ENCODE assay signal across 8 mouse cellular contexts in the genomic region with DNA sequence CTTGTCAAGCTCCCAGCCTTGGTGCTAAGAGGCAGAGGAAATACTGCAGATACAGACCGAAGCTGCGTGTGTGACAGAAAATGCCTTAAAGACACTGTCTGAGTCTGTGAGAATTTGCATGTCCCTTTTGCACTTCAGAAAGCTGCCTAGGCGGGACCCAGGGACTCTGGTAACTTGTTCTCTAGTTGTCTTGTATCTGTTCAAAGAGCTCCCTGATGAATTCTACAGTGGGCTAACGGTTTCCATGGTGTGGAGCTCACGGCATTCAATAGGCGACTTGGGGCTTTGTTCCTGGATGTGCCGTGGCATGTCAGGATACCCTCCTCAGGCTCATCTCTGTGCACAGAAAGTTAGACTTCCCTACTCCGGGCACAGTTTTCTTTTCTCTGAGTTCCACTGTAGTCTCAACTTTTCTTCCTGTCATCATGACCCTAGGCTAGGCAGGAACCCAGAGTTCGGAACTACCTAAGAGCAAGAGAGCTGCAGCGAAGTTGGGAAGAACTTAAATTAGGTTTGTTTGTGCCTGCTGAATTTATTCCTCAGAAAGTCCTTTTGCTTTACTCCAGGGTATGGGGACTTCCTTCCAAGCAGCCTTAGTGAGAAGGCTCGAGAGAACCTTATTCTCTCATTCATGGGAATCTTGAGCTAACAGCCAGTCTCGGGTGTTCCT.
A peak's percentile ranks its signal among the peaks of the same experiment; 100 is the strongest.
DNase-seq lines count a peak whose midpoint lies in the region; ATAC-seq and TF ChIP-seq lines count a peak whose summit lies in the region.

No protein-coding gene starts in this region.

- TF ChIP-seq POLR2A in small intestine, adult 2 months (IDR thresholded peaks at IDR 0.05; ENCODE audit: low read depth, low read length), result no peak

- intact Hi-C loops in left cerebral cortex, postnatal 10 days (cut with DNase I), result no loop called here

- no peak for ATAC-seq in lung, embryonic 15.5 days (ENCODE audit: borderline replicate concordance, extremely low read depth, low FRiP score, low TSS enrichment)
- ATAC-seq in limb, embryonic 13.5 days (ENCODE audit: low FRiP score, low read depth), result no peak

- H3K4me1 ChIP-seq in lung, embryonic 15.5 days, result peaks cover 60% of the 10 kb centered on the region
- H3K4me1 ChIP-seq in forebrain, embryonic 10.5 days, result peaks cover 56% of the 10 kb centered on the region
- H3K4me1 ChIP-seq in limb, embryonic 13.5 days, result peaks cover 56% of the 10 kb centered on the region
- no peaks in the 10 kb centered on the region for H3K4me1 ChIP-seq in small intestine, adult 2 months (ENCODE audit: control insufficient read depth, insufficient read depth, insufficient read length, low read length)

- 16% methylated on average over 12 of the region's 12 CpGs for WGBS in lung, embryonic 15.5 days
- WGBS in forebrain, embryonic 10.5 days, result 25% methylated on average over 12 of the region's 12 CpGs
- 16% methylated on average over 12 of the region's 12 CpGs for WGBS in limb, embryonic 13.5 days
- 74% methylated on average over 12 of the region's 12 CpGs for WGBS in small intestine, adult 2 months

- peak overlapping the region; percentile 54 for H3K9ac ChIP-seq in lung, embryonic 15.5 days
- H3K9ac ChIP-seq in limb, embryonic 13.5 days, result peak overlapping the region; percentile 66

- no peaks in the 10 kb centered on the region for H3K9me3 ChIP-seq in lung, embryonic 15.5 days
- H3K9me3 ChIP-seq in forebrain, embryonic 10.5 days, result no peaks in the 10 kb centered on the region
- no peaks in the 10 kb centered on the region for H3K9me3 ChIP-seq in limb, embryonic 13.5 days

- peak overlapping the region; percentile 44 for H3K4me3 ChIP-seq in lung, embryonic 15.5 days
- peak overlapping the region; percentile 52 for H3K4me3 ChIP-seq in forebrain, embryonic 10.5 days
- peak overlapping the region; percentile 41 for H3K4me3 ChIP-seq in limb, embryonic 13.5 days
- H3K4me3 ChIP-seq in small intestine, adult 2 months (ENCODE audit: low read depth, low read length), result peak overlapping the region; percentile 57

- no peak for TF ChIP-seq CTCF in small intestine, adult 2 months (IDR thresholded peaks at IDR 0.05; ENCODE audit: extremely low read depth, insufficient read length, insufficient replicate concordance, low read depth, low read length)

- peaks cover 4% of the 10 kb centered on the region; the same call in 1 of the 2 replicates for H3K36me3 ChIP-seq in lung, embryonic 15.5 days
- H3K36me3 ChIP-seq in forebrain, embryonic 10.5 days (replicated peaks), result peaks cover 15% of the 10 kb centered on the region
- peaks cover 3% of the 10 kb centered on the region; the same call in 1 of the 2 replicates for H3K36me3 ChIP-seq in limb, embryonic 13.5 days
- H3K36me3 ChIP-seq in small intestine, adult 2 months (ENCODE audit: control insufficient read depth, insufficient read depth, low read length), result no peaks in the 10 kb centered on the region

- H3K4me2 ChIP-seq in lung, embryonic 15.5 days, result peak overlapping the region; percentile 66
- H3K4me2 ChIP-seq in limb, embryonic 13.5 days (replicated peaks), result peak overlapping the region; percentile 62

- DNase-seq in lung, postnatal 36 days, result no peak
- DNase-seq in forebrain, embryonic 10.5 days (ENCODE audit: extremely low spot score, low spot score), result peak; percentile 46
- DNase-seq in cerebellum, adult 9-11 months, result no peak
- no peak for DNase-seq in testis, postnatal 10 days (ENCODE audit: low spot score)
- DNase-seq in left cerebral cortex, postnatal 10 days (ENCODE audit: extremely low spot score in 1 of 2, low spot score in 2 of 2), result no peak

- no peaks in the 10 kb centered on the region for H3K27me3 ChIP-seq in lung, embryonic 15.5 days
- H3K27me3 ChIP-seq in forebrain, embryonic 10.5 days (ENCODE audit: poor library complexity, severe bottlenecking), result peaks cover 6% of the 10 kb centered on the region; the same call in 1 of the 2 replicates
- H3K27me3 ChIP-seq in limb, embryonic 13.5 days, result no peaks in the 10 kb centered on the region
- no peaks in the 10 kb centered on the region for H3K27me3 ChIP-seq in small intestine, adult 2 months (ENCODE audit: control insufficient read depth, insufficient read depth, low read length)

- H3K27ac ChIP-seq in lung, embryonic 15.5 days, result peak overlapping the region; percentile 93
- peak overlapping the region; percentile 88 for H3K27ac ChIP-seq in forebrain, embryonic 10.5 days
- peak overlapping the region; percentile 91 for H3K27ac ChIP-seq in limb, embryonic 13.5 days
- peak overlapping the region; percentile 84 for H3K27ac ChIP-seq in small intestine, adult 2 months (ENCODE audit: insufficient read depth, low read depth, low read length)
